Mouse (Mus musculus) midbrain, postnatal 0 days (tissue): ENCODE data around the gene Cenpi. TPM values are rescaled to one million over a fixed set of nuclear protein-coding genes. Genes with fewer than 3 reads are reported as not detected.

Experiments used
- ATAC-seq: fragments of 200-750 bp; cut with Nextera tagmentation; 2 replicates; pipeline ENCODE4 v1.8.0; 2017; ENCODE audit warnings: moderate number of reproducible peaks, mild to moderate bottlenecking, moderate TSS enrichment, moderate library complexity; ENCODE audit not compliant: low FRiP score
- DNase-seq: peaks from one replicate; pipeline ENCODE4 v3.0.0-alpha.2; 2015; ENCODE audit warnings: low spot score
- H3K27ac ChIP-seq: fragments of 300-500 bp; sonication (generic); 2 replicates; pipeline ENCODE4 v1.5.1; 2014; ENCODE audit warnings: low read depth, mild to moderate bottlenecking, low read length, mixed read lengths
- H3K27me3 ChIP-seq: fragments of 300-500 bp; sonication (generic); 2 replicates; pipeline ENCODE4 v1.6.1; 2014; ENCODE audit warnings: low read length, control low read depth, mixed read lengths; ENCODE audit not compliant: insufficient read depth
- H3K36me3 ChIP-seq: fragments of 300-500 bp; sonication (generic); 2 replicates; pipeline ENCODE4 v1.6.1; 2014; ENCODE audit warnings: low read length, control low read depth, mixed read lengths; ENCODE audit not compliant: insufficient read depth
- H3K4me1 ChIP-seq: fragments of 300-500 bp; sonication (generic); 2 replicates; pipeline ENCODE4 v1.6.1; 2014; ENCODE audit warnings: mild to moderate bottlenecking, control low read depth, antibody characterized with exemption, low read length, mixed read lengths; ENCODE audit not compliant: insufficient read depth
- H3K4me2 ChIP-seq: fragments of 300-500 bp; sonication (generic); 2 replicates; pipeline ENCODE4 v1.6.1; 2014; ENCODE audit warnings: low read depth, mild to moderate bottlenecking, low read length, mixed read lengths; ENCODE audit not compliant: poor library complexity, severe bottlenecking
- H3K4me3 ChIP-seq: fragments of 300-500 bp; sonication (generic); 2 replicates; pipeline ENCODE4 v1.5.1; 2014; ENCODE audit warnings: low read depth, mild to moderate bottlenecking, low read length, moderate library complexity
- H3K9ac ChIP-seq: fragments of 300-500 bp; sonication (generic); replicated peaks from 2 replicates; pipeline ENCODE4 v1.6.1; 2014; ENCODE audit warnings: mild to moderate bottlenecking, low read length, moderate library complexity, mixed read lengths; ENCODE audit not compliant: poor library complexity, severe bottlenecking
- H3K9me3 ChIP-seq: fragments of 300-500 bp; sonication (generic); 2 replicates; pipeline ENCODE4 v1.6.1; 2016; ENCODE audit warnings: low read length, control low read depth
- CTCF ChIP-seq: IDR thresholded peaks from 2 replicates; pipeline ENCODE4 v1.5.1; 2016; ENCODE audit warnings: antibody characterized with exemption, mild to moderate bottlenecking
- WGBS: fragments of 180-500 bp; shearing (Covaris S2); extraction: QIAGEN DNeasy Blood & Tissue Kit; methylation state at CpG from one replicate; pipeline ENCODE4 v1.1.7; 2014; 5-methylcytosine and 5-hydroxymethylcytosine counted together
- polyA plus RNA-seq: library from polyadenylated mRNA; unstranded; fragments of >200 nt; fragmentation: Nextera tagmentation; extraction: Ambion mirVana; gene quantifications from 2 replicates; pipeline ENCODE4 v1.2.1, GENCODE M21; 2015
- total RNA-seq: library from RNA; depleted of rRNA; stranded (reverse); fragments of >200 nt; gene quantifications from 2 replicates; pipeline ENCODE4 v1.2.3, GENCODE M21; 2014; rRNA removed

The Cenpi gene
- total RNA-seq (3.4 and 3.8 TPM in 2 replicates), polyA plus RNA-seq (2.8 and 3.5 TPM in 2 replicates)

DNA sequence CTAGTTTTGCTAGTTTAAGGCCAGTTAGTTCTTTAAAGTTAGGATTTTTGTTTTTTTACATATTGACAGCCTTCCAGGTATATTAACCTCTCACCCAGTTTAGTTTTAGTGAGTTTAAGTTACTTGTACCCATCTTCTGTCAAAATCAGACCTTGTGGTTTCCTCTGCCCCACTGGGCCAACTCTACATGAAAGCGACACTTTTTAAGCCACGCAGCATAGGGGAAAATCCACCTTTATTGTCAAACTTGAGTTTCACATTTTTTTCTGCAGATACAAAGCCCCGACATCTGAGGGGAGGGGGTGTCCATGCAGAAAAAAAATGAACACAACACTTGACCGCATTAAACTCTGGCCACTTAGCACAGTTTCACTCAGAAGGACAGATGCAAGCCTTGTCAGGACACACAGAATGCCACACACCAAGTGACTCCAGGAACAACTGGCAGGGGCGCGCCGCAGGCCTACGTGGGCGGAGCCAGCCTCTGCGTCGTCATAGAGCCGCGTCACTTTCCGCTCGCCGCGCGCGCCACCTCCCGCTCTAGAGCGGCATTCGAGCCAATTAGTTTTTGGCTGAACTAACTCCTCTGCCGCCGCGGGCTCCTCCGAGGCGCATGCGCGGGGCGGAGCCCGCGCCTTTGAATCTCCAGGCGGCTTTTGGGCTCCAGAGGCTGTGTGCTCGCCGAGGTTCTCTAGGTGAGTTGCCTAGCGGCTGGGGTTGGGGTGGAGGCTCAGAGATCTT, at the start of gene Cenpi:
Cenpi (plus strand) TSS at position 551 of the 741 bp plus-strand sequence.
- no peaks in the 10 kb centered on the region for H3K4me1 ChIP-seq
- WGBS: 20% methylated on average over 36 of the region's 36 CpGs
- no peak within 1 kb of the TSS for H3K9ac ChIP-seq

DNA sequence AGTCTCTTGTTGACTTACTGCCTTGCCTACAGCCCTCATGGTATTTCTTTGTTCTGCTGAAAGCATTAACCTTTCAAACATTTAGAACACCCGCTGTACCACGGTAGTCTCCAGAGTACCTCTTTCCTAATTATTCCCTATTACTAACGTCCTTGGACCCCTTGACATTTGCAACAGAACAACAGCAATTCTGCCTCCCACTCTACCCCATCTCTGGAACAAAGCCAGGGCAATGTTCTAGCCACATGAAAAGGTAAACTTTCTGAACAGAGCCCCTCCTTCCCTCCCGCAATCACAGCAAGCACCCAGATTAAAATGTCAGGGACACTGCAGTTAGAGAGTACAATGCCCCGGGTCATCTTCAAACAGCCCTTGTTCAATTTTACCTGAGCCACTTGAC, 46.7 kb upstream of the Cenpi start:
- Histone ChIP-seq H3K4me1 (no peaks in the 10 kb centered on the region), H3K27ac (no peak overlapping the region), H3K4me3 (no peak overlapping the region), H3K27me3 (no peaks in the 10 kb centered on the region), H3K4me2 (no peak overlapping the region), H3K9ac (no peak overlapping the region), H3K9me3 (no peaks in the 10 kb centered on the region), H3K36me3 (no peaks in the 10 kb centered on the region)
- no peak for DNase-seq
- 42% methylated on average over 5 of the region's 5 CpGs for WGBS
- ATAC-seq: no peak
- no peak for TF ChIP-seq CTCF

More for the DNA sequence above, at the start of gene Cenpi:
- TF ChIP-seq CTCF: peak; percentile 48
- Histone ChIP-seq H3K27ac (no peak within 1 kb of the TSS), H3K36me3 (no peaks in the 10 kb centered on the region), H3K27me3 (no peaks in the 10 kb centered on the region), H3K4me2 (peak within 1 kb of the TSS; percentile 46), H3K9me3 (no peaks in the 10 kb centered on the region), H3K4me3 (peak within 1 kb of the TSS; percentile 36)
- ATAC-seq (peak; percentile 93), DNase-seq (peak; percentile 90)

DNA sequence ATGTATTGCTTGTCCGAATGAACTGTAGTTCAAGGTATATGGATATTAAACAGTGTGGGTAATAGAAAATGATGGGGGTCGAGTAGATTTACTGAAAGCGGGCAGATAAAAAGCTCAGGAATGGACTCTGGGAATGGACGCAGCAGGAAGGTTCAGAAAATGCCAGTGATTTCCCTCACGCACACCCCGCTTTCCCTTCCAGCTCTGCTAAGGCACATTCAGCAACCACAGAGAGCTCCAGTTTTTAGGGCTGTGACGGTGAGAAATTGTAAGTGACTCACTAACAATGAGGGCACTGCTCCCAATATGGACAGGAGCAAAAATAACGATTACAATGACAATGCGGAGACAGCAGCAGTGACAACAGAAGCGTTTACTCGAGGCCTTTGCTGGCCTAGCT, 45.8 kb upstream of the Cenpi start:
- H3K9me3 ChIP-seq: no peaks in the 10 kb centered on the region
- TF ChIP-seq CTCF: no peak
- no peaks in the 10 kb centered on the region for H3K27me3 ChIP-seq
- no peaks in the 10 kb centered on the region for H3K36me3 ChIP-seq
- no peak overlapping the region for H3K4me2 ChIP-seq
- no peak overlapping the region for H3K9ac ChIP-seq
- no peak overlapping the region for H3K4me3 ChIP-seq
- no peaks in the 10 kb centered on the region for H3K4me1 ChIP-seq
- peak; percentile 37 for DNase-seq
- WGBS: 56% methylated on average over 11 of the region's 11 CpGs
- ATAC-seq: peak; percentile 66
- 0 out of 2 replicates have a peak overlapping the region, but pooled peaks have one; percentile 12 for H3K27ac ChIP-seq

DNA sequence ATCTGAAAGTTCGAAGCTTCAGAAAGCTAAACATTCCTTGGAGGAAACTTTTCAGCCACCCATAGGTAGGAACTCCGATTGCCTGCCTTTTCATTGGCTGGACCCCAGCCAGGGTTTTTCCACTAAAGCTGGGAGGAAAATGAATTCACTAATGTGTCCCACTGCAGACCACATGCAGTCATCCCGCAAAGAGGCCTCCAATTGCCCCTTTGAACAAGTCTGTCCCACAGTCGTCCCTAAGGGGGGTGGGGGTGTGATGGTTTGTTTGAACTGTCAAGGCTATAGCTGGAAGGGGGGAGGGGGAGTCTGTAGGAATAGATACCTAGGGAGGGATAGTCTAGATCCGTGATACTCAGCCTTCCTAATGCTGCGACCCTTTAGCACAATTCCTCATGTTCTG, 32.2 kb upstream of the Cenpi start:
- no peak for TF ChIP-seq CTCF
- Histone ChIP-seq H3K4me2 (no peak overlapping the region), H3K27me3 (no peaks in the 10 kb centered on the region), H3K27ac (no peak overlapping the region), H3K4me1 (no peaks in the 10 kb centered on the region), H3K36me3 (no peaks in the 10 kb centered on the region), H3K9me3 (no peaks in the 10 kb centered on the region), H3K4me3 (no peak overlapping the region), H3K9ac (no peak overlapping the region)
- WGBS: 26% methylated on average over 6 of the region's 6 CpGs
- no peak for ATAC-seq
- no peak for DNase-seq

DNA sequence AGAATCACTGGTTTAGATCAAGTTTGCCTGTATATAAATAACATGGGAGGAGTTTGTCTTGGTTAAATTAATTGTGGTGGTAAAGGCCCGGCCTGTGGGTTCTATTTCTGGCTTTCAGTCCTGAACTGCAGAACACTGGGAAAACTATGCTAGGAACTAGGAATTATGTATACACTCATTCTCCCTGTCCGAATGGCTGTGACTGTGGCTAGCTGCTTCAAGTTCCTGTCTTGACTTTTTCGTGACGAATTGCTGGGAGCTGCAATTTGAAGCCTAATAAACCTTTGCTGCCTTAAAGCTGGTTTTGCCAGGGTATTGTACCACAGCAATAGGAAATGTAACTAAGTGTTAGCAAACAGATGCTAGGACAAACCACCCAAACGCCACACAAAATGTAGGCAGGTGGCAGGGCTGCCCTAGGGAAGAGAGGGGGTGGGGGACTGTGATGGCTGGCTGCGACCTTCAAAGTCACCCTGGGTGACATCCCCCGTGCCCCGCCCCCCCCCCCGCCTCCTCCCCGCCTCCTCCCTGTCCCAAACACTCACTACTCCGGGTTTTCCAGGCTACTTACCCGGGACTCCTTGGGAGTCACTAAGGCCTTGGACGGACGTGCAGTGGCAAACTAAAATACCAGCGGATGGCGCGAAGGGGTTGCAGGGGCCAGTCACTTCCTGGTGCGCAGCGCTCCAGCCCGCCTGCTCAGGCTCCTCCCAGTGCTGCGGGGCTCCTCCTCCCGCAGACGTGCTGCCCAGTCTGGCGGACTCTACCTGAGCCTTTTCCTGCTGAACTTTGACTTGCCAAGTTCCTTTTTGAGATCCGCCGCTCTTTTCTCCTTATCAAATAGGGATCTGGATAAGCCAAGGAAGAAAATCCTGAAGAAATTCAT, 31.4 kb upstream of the Cenpi start, which contains the start of gene Trmt2b:
Trmt2b (minus strand) TSS at position 710 of the 886 bp plus-strand sequence.
- Histone ChIP-seq H3K4me1 (no peaks in the 10 kb centered on the region), H3K27me3 (no peaks in the 10 kb centered on the region), H3K4me2 (peak within 1 kb of the TSS; percentile 52), H3K36me3 (no peaks in the 10 kb centered on the region), H3K9me3 (no peaks in the 10 kb centered on the region), H3K27ac (no peak within 1 kb of the TSS), H3K4me3 (peak within 1 kb of the TSS; percentile 38), H3K9ac (0 out of 2 replicates have a peak within 1 kb of the TSS, but pooled peaks have one; percentile 46)
- DNase-seq (peak; percentile 33), ATAC-seq (no peak)
- WGBS: 12% methylated on average over 19 of the region's 26 CpGs
- TF ChIP-seq CTCF: no peak

DNA sequence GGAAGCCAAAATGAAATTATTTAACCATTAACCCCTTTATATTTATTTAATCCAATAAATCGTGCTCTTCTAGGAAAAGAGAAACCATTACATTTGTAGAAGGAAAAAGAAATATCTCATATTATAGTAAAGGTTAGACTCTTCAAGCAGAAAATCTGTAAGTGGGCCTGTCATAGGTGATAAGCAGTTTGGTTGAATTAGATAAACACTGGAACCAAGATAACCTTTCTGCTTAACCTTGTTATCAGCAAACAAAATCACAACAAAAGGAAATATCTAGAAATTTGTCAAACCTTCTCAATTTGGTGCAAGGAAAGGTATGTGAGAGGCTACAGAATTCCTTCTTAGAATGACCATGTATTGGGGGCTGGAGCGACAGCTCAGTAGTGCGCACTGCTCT, 27.4 kb upstream of the Cenpi start:
- no peak for ATAC-seq
- no peak overlapping the region for H3K4me3 ChIP-seq
- WGBS: 84% methylated on average over 3 of the region's 3 CpGs
- DNase-seq: no peak
- H3K4me2 ChIP-seq: no peak overlapping the region
- no peaks in the 10 kb centered on the region for H3K27me3 ChIP-seq
- no peaks in the 10 kb centered on the region for H3K9me3 ChIP-seq
- no peaks in the 10 kb centered on the region for H3K4me1 ChIP-seq
- no peak overlapping the region for H3K9ac ChIP-seq
- no peaks in the 10 kb centered on the region for H3K36me3 ChIP-seq
- TF ChIP-seq CTCF: no peak
- no peak overlapping the region for H3K27ac ChIP-seq
